Mouse (Mus musculus) layer of hippocampus, adult 18-20 months (tissue): ENCODE data around the gene Prn. TPM values are rescaled to one million over a fixed set of nuclear protein-coding genes. Genes with fewer than 3 reads are reported as not detected.

Experiments
- DNase-seq, 2 experiments: peaks; one replicate each; pipeline ENCODE4 v3.0.0; 2022; ENCODE audit warnings: low spot score in 2 of 2
- total RNA-seq, 2 experiments: library from RNA; stranded (reverse); gene quantifications; 2 replicates each; pipeline ENCODE4 v1.2.3; 2021

Gene Prn
- total RNA-seq, 2 experiments from 2014 or later, result not detected

DNA sequence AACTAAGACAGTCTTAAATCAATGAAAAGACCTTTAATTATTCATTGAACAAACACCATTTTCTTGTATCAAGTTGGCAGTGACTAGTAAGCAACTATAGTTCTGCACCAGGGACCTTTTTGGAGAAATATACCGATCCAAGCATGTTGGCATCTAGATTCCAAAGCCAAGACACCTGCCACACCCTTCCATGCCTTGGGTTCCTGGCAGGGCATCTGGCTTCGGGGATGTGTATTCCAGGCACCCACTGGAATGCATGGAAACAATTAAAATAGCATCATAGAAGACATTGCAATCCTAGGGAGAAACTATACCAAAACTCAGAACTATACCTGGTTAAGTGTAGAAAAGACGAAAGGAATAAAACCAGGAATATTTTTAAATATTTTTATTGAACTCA lies 3.5 kb upstream of the Prn start:
- no peak for DNase-seq

GRCm38 (mm10) chr2:131906846-131907245 lies 2.9 kb upstream of the Prn start:
- no peak for DNase-seq

DNA sequence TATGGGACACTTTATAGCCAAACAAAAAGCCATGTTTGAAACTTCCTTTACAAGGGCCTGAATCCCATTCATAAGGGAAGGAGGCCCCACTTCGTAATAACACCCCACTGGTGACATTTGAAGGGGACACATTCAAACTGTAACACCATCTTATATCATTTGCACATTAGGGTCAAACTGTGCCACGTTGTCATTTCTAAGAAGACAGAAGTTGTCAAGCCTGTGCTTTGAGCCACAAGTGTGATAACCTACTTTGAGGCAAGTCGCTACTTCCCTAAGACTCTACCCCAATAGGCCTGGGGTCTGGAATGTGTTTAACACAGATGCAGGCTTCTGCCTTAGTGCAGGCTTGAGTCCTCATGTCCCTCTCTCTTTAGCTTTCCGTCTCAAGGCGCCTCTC lies 2.4 kb upstream of the Prn start:
- no peak for DNase-seq

GRCm38 (mm10) chr2:131908351-131908861 lies 1.4 kb upstream of the Prn start:
- no peak for DNase-seq

- no peak for DNase-seq
Observed at GRCm38 (mm10) chr2:131908906-131909305, 851 bp upstream of the Prn start.

DNA sequence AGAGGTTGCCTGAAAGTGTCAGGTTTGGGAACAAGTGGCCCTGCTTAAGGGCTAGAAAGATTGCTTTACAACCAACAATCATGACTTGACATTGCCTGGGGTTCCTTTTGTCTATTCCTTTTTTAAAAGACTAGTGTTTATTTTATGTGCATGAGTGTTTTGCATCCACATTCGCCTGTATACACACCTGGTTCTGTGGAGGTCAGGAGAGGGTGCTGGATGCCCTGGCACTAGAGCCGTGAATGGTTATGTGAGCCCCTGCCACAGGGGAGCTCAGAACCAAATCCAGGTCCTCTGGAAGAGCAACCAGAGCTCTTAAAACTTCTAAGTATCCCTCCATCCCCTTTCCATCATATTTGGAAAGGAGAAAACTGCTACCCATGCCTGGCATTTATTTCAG lies 1.1 kb downstream of the Prn start:
- DNase-seq, result no peak

DNA sequence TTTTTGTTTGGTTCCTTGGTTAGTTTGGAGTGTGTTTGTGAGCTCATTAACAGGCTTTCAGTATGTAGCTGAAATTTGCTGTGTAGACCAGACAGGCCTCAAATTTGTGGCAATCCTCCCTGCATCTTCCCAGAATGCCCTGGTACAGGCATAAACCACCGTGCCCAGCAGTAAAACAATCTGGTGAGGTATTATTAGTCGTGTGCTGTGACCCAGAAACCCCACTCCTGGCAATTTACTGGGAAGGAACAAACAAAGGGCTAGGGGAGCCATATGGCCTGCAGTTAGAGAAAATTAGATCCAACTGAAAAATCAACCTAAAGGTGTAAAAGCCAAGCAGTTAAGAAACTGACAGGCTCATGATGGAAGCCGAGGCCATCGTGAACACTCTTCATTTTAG lies 1.6 kb downstream of the Prn start:
- peak in 1 of 2 experiments; percentile 44 for DNase-seq

GRCm38 (mm10) chr2:131912526-131913258 lies 2.9 kb downstream of the Prn start:
- no peak for DNase-seq

DNA sequence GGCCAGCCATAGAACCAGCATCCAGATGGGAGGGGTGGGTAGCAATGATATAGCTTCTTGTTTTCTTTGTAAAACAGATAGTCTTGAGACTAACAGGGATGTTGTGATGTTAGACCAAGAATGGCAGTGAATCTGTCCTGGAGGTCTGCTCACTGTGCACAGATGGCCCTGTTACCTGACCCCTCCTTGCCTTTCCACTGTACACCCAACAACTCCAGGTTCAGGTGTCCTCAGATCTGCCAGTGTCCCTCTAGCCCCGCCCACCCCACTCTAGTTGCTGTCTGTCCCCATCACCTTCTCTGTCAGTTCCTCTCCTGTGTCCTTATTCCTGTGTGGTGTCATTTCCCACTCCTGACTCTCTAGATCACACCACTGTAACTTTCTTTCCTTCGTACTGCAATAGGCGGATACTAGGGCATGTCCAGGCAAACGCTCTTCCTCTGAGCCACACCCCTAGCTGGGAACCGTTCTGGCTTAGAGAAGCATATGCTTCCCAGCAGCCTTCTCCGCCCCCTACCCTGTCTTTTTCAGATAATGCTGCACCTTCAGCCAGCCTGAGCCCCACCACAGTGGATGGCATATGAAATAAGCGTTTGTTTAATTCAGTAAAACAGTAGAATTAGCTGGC lies 22.6 kb downstream of the Prn start:
- no peak for DNase-seq

DNA sequence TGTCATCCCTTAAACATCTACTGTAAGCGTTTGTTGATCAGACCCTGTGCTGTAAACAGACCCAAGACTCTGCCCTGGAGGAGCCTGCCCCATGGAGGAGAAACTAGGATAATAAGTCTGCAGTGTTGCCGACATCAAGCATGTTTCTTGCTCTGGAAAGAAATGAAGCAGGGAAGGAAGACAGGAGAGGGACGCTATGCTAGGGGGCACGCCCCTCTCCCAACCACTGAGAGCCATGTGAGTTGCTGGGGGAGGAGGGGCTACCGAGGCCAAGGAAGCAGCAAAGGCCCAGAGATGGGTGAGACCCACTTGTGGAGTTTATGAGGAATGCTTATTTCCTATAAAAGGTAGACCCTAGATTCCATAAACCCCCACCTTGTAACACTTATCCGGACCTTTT lies 23.3 kb downstream of the Prn start:
- DNase-seq, result no peak

GRCm38 (mm10) chr2:131933598-131933997 lies 23.8 kb downstream of the Prn start:
- DNase-seq, result peak in 1 of 2 experiments; percentile 61

DNA sequence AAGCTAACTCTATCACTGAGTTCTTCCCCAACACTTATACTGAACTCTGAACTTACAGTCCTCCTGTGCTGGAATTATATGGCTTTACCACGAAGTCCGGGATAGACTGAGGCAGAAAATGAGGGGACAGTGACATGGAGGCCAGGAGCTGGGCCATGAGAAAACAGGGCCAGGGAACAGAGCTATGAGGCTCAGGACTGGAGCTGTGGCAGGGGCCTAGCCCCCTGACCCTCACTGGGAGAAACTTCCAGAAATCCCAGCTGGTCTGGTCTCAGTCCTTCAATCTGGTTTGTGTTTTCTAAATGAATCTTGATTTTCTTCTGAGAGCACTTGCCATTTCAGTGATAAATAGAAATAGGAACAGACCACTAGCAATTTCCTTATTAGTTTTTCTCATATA lies 24.5 kb downstream of the Prn start:
- no peak for DNase-seq

GRCm38 (mm10) chr2:131935390-131936105 lies 25.8 kb downstream of the Prn start:
- DNase-seq, result no peak

- DNase-seq, result no peak
Observed at GRCm38 (mm10) chr2:131936410-131936809, 26.7 kb downstream of the Prn start.

DNA sequence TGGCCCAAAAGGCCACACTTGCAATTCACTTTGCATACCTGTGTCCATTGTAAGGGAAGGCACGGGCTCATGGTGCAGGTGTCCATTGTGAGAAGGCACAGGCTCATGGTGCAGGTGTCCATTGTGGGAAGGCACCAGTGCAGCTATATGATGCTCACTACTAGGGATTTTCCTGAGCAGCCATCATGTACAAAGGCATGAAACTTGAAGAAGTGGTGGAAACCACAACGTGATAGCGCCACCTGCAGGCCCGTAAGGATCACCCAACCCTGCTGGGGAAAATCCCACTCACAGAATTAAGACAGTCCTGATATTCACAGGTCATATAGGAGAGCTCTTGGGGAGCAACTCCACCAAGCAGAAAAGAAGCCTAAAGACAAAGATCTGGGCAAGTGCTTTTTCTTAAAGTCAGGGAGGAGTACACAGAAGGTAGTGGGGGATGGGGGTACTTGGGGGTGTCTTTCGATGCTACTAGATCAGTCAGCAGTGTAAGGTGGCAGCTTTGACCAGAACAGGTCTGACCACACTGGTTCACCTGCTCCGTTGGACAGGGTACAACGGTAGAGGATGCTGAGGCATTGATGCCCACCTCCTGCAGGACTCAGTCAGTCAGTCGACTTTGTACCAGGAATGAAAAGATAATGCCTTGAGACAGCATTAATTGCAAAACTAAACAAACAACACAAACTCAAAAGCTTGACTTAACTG lies 29.8 kb downstream of the Prn start:
- peak in 1 of 2 experiments; percentile 83 for DNase-seq

- no peak for DNase-seq
Observed at GRCm38 (mm10) chr2:131940506-131940905, 30.7 kb downstream of the Prn start.

DNA sequence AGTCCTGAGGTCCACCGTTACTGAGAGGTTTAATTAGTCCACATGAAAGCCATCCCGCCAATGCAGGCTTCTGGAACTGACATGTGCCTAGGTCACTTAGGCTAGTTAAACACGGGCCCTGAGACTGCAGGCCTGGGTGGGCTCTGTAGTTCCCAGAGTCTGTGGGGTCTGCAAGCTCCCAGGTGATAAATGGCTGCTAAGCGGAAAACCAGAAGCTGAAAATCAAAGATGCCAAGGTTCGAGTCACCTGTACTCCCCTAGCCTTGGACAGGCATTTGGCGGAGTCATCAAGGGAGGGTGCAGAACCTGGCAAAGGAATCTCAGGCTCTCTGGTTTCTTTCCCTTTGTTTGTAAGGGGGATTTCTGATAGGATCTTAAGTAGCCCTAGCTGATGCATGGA lies 31.7 kb downstream of the Prn start:
- DNase-seq, result no peak

GRCm38 (mm10) chr2:131944370-131944769 lies 34.6 kb downstream of the Prn start:
- DNase-seq, result no peak

DNA sequence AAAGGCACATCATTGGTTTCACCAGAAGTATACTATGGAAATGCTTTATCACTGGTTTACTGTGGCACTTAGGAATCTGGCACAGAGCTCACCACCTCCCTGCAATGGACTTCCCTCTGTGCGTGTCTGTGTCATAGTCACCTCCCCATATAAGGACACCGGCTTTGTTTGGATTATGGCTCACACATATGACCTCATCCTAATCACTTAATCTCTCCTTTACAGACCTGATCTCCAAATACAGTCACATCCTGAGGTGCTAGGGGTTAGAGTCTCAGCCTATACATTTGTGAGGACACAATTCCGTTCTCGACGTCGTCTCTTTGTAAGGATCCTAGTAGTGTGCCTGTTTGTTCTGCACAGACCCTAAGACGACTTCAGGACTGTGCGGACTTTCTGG lies 35.5 kb downstream of the Prn start:
- no peak for DNase-seq

GRCm38 (mm10) chr2:131945765-131946164 lies 36.0 kb downstream of the Prn start:
- DNase-seq, result peak in 1 of 2 experiments; percentile 41

- no peak for DNase-seq
Observed at GRCm38 (mm10) chr2:131946351-131946750, 36.6 kb downstream of the Prn start.
